Mouse (Mus musculus) forebrain, embryonic 16.5 days (tissue): ENCODE measurements around the gene Rinl. TPM values are rescaled to one million over a fixed set of nuclear protein-coding genes. Genes with fewer than 3 reads are reported as not detected.

ENCODE experiments used
- ATAC-seq: fragments of 200-750 bp; cut with Nextera tagmentation; 2 replicates; pipeline ENCODE4 v1.8.0; 2017; ENCODE audit warnings: mild to moderate bottlenecking, moderate library complexity
- H3K27ac ChIP-seq: fragments of 300-500 bp; sonication (generic); 2 replicates; pipeline ENCODE4 v1.5.1; 2014; ENCODE audit warnings: low read length, control low read depth
- H3K27me3 ChIP-seq: fragments of 300-500 bp; sonication (generic); replicated peaks from 2 replicates; pipeline ENCODE4 v1.6.1; 2014; ENCODE audit warnings: low read length; ENCODE audit not compliant: control insufficient read depth, insufficient read depth
- H3K36me3 ChIP-seq: fragments of 300-500 bp; sonication (generic); 2 replicates; pipeline ENCODE4 v1.6.1; 2014; ENCODE audit not compliant: control insufficient read depth, insufficient read depth
- H3K4me1 ChIP-seq: fragments of 300-500 bp; sonication (generic); replicated peaks from 2 replicates; pipeline ENCODE4 v1.6.1; 2014; ENCODE audit warnings: low read length; ENCODE audit not compliant: control insufficient read depth, insufficient read depth
- H3K4me2 ChIP-seq: fragments of 300-500 bp; sonication (generic); 2 replicates; pipeline ENCODE4 v1.6.1; 2014; ENCODE audit warnings: mild to moderate bottlenecking, low read length, control low read depth
- H3K4me3 ChIP-seq: fragments of 300-500 bp; sonication (generic); replicated peaks from 2 replicates; pipeline ENCODE4 v1.5.1; 2014; ENCODE audit warnings: mild to moderate bottlenecking, low read length, control low read depth
- H3K9ac ChIP-seq: fragments of 300-500 bp; sonication (generic); replicated peaks from 2 replicates; pipeline ENCODE4 v1.6.1; 2014; ENCODE audit warnings: low read depth, low read length, control low read depth
- H3K9me3 ChIP-seq: fragments of 300-500 bp; sonication (generic); 2 replicates; pipeline ENCODE4 v1.6.1; 2016; ENCODE audit warnings: low read length; ENCODE audit not compliant: control insufficient read depth
- WGBS: fragments of 180-500 bp; shearing (Covaris S2); extraction: QIAGEN DNeasy Blood & Tissue Kit; methylation state at CpG from one replicate; pipeline ENCODE4 v1.1.7; 2014; 5-methylcytosine and 5-hydroxymethylcytosine counted together
- polyA plus RNA-seq: library from polyadenylated mRNA; unstranded; fragments of >200 nt; fragmentation: Nextera tagmentation; extraction: Ambion mirVana; gene quantifications from 2 replicates; pipeline ENCODE4 v1.2.1, GENCODE M21; 2015

The Rinl gene
- polyA plus RNA-seq, 1 experiment from 2014 or later = 1.3 TPM

DNA sequence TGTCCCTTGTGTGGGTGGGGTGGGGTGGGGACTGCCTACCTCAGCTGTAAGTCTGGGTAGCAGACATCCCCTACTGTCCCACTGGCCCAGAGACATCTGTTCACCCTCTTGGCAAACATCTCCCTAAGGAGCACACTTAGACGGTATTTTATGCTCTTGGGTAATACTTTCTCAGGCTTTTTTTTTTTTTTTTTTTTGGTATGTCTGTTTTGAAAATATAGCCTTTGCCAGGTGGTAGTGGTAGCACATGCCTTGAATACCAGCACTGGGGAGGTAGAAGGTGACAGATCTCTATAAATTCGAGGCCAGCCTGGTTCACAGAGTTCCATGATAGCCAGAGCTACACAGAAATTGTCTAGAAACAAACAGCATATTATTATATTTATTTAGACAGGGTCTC lies 35.2 kb downstream of the Rinl start:
- no peak overlapping the region for H3K4me3 ChIP-seq
- 63% methylated on average over 2 of the region's 2 CpGs for WGBS
- ATAC-seq = no peak
- no peak overlapping the region for H3K9ac ChIP-seq
- no peaks in the 10 kb centered on the region for H3K27me3 ChIP-seq
- no peak overlapping the region for H3K27ac ChIP-seq
- H3K4me2 ChIP-seq = no peak overlapping the region
- peaks cover 14% of the 10 kb centered on the region for H3K4me1 ChIP-seq
- peaks cover 31% of the 10 kb centered on the region for H3K36me3 ChIP-seq
- H3K9me3 ChIP-seq = no peaks in the 10 kb centered on the region

DNA sequence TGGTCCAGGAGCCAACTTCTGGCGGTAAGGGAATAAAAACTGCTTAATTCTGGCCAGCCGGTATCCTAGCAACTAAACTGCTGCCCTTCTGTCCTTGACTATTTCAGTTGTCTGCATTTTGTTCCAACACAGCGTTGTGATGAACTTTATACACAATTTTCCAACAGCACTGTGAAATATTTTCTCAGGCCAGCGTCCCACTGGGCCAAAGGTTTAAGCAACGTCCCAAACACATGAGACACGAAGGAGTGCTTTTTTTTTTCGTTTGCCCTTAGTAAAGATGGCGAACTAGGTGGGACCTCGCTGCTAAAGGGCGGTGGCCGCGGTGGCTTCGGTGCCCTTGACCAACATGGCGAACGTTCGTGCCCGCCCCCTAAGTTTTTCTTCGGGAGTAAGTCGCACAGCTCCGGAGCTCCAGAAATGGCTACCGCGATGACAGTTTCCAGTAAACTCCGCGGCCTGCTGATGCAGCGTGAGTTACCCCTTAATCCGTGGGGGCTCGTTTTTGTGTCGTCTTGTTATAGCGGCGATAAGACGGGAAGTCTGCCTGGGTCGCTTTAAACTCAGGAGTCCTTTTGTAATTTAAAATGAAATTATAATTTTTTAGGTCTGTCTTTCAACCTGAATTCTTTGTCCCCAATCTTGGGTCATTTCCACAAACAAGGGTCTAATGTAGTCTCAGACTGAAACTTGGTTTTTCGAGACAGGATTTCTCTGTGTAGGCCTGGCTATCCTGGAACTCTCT lies 36.3 kb downstream of the Rinl start, which contains the start of gene Ech1:
Gene Ech1 (plus strand): TSS at position 277 of the 745 bp plus-strand sequence.
- WGBS = 2% methylated on average over 33 of the region's 33 CpGs
- H3K4me1 ChIP-seq = peaks cover 14% of the 10 kb centered on the region
- H3K9ac ChIP-seq = peak within 1 kb of the TSS; percentile 58
- peak within 1 kb of the TSS; percentile 79 for H3K27ac ChIP-seq
- H3K4me3 ChIP-seq = peak within 1 kb of the TSS; percentile 47
- H3K36me3 ChIP-seq = peaks cover 27% of the 10 kb centered on the region
- no peaks in the 10 kb centered on the region for H3K27me3 ChIP-seq
- H3K9me3 ChIP-seq = no peaks in the 10 kb centered on the region
- H3K4me2 ChIP-seq = peak within 1 kb of the TSS; percentile 69
- peak; percentile 87 for ATAC-seq

DNA sequence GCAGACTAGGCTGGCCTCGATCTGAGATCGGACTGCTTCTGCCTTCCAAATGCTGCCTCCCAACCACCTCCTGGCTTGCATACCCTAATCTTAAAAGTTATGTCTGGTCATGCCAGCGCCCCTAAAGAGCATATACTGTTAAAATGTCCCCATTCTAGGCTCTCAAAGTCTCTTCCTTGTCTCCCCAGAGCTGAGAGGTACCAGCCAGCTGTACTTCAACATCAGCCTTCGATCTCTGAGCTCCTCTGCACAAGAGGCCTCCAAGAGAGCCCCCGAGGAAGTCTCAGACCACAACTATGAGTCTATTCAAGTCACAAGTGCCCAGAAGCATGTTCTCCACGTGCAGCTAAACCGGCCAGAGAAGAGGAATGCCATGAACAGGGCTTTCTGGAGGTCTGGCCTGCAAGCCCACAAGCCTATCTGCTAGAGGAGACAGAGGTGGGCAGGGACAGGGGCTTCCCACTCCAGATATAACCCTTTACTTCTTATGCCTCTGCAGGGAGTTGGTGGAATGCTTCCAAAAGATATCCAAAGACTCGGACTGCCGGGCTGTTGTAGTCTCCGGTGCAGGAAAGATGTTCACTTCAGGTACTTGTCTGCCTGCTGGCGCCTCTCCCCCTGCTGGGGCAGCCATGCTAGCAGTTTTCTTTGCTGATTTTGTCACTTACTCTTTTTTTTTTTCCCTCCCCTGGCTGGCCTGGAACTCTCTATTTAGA lies 37.1 kb downstream of the Rinl start:
- peak overlapping the region; percentile 58 for H3K9ac ChIP-seq
- H3K4me2 ChIP-seq = peak overlapping the region; percentile 69
- peak overlapping the region; percentile 47 for H3K4me3 ChIP-seq
- WGBS = 64% methylated on average over 11 of the region's 11 CpGs
- no peaks in the 10 kb centered on the region for H3K9me3 ChIP-seq
- peaks cover 23% of the 10 kb centered on the region for H3K36me3 ChIP-seq
- no peak for ATAC-seq
- peak overlapping the region; percentile 37; the same call in 1 of the 2 replicates for H3K27ac ChIP-seq
- H3K4me1 ChIP-seq = peaks cover 14% of the 10 kb centered on the region
- H3K27me3 ChIP-seq = no peaks in the 10 kb centered on the region

DNA sequence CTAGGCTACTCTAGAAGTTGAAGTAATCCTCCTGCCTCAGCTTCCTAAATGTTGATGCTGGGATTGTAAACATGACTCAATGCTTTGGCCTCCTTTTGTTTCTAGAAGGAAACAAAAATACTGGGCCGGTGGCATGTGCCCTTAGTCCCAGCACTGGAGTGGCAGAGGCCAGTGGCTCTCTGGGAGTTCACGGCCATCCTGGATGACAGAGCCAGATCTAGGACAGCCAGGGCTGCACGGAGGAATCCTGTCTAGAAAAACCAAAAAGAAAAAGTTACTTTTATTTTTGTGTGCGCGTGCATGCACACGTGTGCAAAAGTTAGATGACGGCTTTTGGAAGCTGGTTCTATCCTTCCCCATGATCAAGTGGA lies 37.6 kb downstream of the Rinl start:
- H3K36me3 ChIP-seq = peaks cover 17% of the 10 kb centered on the region
- no peaks in the 10 kb centered on the region for H3K27me3 ChIP-seq
- H3K4me2 ChIP-seq = no peak overlapping the region
- WGBS = 90% methylated on average over 7 of the region's 7 CpGs
- no peaks in the 10 kb centered on the region for H3K9me3 ChIP-seq
- no peak overlapping the region for H3K9ac ChIP-seq
- no peak overlapping the region for H3K27ac ChIP-seq
- no peak for ATAC-seq
- peaks cover 14% of the 10 kb centered on the region for H3K4me1 ChIP-seq
- H3K4me3 ChIP-seq = no peak overlapping the region

DNA sequence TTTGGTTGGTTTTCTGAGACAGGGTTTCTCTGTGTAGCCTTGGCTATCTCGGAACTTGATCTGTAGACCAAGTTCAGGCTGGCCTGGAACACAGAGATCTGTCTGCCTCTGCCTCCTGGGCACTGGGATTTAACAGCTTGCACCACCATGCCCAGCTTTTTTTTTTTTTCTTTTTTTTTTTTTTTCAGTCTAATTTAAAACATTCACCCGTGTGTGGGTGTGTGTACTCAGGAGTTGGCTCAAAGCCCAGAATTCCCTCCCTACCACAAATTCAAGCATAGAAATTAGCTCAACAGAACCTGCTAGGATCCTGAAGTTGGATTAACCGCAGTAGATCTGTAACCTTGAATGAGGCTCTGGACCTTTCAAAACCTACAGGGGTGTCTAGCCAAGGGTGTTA lies 38.6 kb downstream of the Rinl start:
- no peak; the same call in 1 of the 2 replicates for ATAC-seq
- WGBS = 39% methylated on average over 3 of the region's 3 CpGs
- no peak overlapping the region for H3K4me2 ChIP-seq
- no peak overlapping the region for H3K4me3 ChIP-seq
- H3K9ac ChIP-seq = no peak overlapping the region
- H3K36me3 ChIP-seq = peaks cover 10% of the 10 kb centered on the region; the same call in 1 of the 2 replicates
- peaks cover 14% of the 10 kb centered on the region for H3K4me1 ChIP-seq
- H3K27ac ChIP-seq = no peak overlapping the region
- no peaks in the 10 kb centered on the region for H3K9me3 ChIP-seq
- no peaks in the 10 kb centered on the region for H3K27me3 ChIP-seq

DNA sequence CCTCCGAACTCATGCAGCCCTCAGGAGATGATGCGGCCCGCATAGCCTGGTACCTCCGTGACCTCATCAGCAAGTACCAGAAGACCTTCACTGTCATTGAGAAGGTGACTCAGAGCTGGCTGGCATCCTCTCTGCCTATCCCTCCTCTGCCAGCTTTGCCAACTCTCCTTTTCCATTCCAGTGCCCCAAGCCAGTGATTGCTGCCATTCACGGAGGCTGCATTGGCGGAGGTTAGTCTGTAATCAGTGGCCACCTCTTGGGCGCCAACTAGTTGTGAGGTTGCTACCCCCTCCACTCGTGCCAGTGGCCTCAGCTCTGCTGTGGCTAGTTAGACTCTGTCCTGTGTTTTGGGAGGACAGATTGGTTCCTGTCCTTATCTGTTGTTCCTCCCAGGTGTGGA lies 41.1 kb downstream of the Rinl start:
- Histone ChIP-seq H3K4me3 (no peak overlapping the region), H3K4me2 (no peak overlapping the region), H3K36me3 (0 out of 2 replicates have a peak, but pooled peaks cover 5% of the 10 kb centered on the region), H3K27ac (no peak overlapping the region), H3K4me1 (peaks cover 9% of the 10 kb centered on the region), H3K27me3 (no peaks in the 10 kb centered on the region), H3K9me3 (no peaks in the 10 kb centered on the region), H3K9ac (no peak overlapping the region)
- WGBS = 88% methylated on average over 8 of the region's 8 CpGs
- no peak for ATAC-seq

DNA sequence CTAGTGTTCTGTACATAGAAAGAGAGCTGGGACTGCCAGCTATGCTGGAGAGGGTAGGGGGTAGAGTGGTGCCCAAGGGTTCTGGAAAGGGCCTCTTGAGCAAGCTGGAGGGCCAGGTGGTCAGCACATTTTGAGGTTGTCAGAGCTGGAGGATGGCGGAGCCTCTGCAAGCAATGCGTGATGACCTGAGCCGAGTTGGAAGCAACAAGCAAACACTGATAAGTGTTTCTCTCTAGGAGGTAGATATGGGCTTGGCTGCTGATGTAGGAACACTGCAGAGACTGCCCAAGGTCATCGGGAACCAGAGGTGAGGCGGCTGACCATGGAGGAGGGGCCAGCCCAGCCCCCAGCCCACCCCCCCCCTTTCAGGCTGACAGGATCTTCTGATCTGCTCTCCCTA lies 42.2 kb downstream of the Rinl start:
- 97% methylated on average over 5 of the region's 5 CpGs for WGBS
- no peak overlapping the region for H3K27ac ChIP-seq
- H3K9me3 ChIP-seq = no peaks in the 10 kb centered on the region
- H3K36me3 ChIP-seq = 0 out of 2 replicates have a peak, but pooled peaks cover 5% of the 10 kb centered on the region
- H3K9ac ChIP-seq = no peak overlapping the region
- H3K27me3 ChIP-seq = no peaks in the 10 kb centered on the region
- peaks cover 2% of the 10 kb centered on the region for H3K4me1 ChIP-seq
- no peak overlapping the region for H3K4me2 ChIP-seq
- no peak overlapping the region for H3K4me3 ChIP-seq
- ATAC-seq = no peak

DNA sequence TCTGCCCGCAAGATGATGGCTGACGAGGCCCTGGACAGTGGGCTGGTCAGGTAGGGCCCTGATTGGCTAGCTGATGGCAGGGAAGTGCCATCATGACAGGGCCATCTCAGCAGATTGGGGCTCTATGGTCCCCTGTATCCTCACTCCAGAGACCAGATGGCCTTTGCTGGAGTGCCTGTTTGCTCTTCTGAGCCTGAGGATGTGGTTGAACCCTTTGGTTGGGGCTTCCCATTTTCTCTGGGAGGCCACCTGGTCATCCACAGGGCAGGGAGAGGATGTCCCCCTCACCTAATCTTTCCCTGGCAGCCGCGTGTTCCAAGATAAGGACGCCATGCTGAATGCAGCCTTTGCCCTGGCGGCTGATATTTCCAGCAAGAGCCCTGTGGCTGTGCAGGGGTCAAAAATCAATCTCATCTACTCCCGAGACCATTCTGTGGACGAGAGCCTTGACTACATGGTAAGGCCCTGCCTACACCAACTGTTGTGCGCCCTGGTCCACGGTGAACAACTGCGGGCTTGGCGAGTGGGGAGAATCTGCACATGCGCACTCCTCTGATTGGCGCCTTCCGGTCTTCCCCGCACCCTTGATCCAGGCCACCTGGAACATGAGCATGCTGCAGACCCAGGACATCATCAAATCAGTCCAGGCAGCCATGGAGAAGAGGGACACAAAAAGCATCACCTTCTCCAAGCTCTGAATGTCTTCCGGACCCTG lies 42.8 kb downstream of the Rinl start:
- H3K4me3 ChIP-seq = no peak overlapping the region
- no peak for ATAC-seq
- no peaks in the 10 kb centered on the region for H3K4me1 ChIP-seq
- H3K27ac ChIP-seq = no peak overlapping the region
- WGBS = 95% methylated on average over 17 of the region's 17 CpGs
- H3K9ac ChIP-seq = no peak overlapping the region
- H3K9me3 ChIP-seq = no peaks in the 10 kb centered on the region
- 0 out of 2 replicates have a peak, but pooled peaks cover 5% of the 10 kb centered on the region for H3K36me3 ChIP-seq
- H3K4me2 ChIP-seq = no peak overlapping the region
- H3K27me3 ChIP-seq = no peaks in the 10 kb centered on the region

DNA sequence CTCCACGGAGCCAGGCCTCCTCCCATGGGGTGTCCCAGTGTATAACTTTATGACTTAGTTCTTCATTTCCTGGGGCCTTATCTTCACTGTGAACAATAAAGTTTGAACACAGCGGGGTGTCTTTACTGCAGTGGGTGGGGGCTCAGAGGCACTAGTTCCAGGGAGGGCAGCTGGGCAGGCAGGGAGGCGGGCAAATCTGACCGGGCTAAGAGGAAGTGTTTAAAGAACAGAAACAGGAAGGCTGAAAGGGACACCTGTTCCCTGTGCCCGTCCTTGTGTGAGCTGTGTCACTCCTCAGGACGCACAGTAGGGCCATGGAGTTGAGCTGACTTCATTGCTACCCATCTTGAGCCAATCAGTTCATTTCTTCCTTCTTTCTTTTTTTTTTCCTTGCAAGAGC lies 43.4 kb downstream of the Rinl start:
- Histone ChIP-seq H3K9me3 (no peaks in the 10 kb centered on the region), H3K4me1 (no peaks in the 10 kb centered on the region)

More for the DNA sequence above, 43.4 kb downstream of the Rinl start:
- Histone ChIP-seq H3K36me3 (0 out of 2 replicates have a peak, but pooled peaks cover 5% of the 10 kb centered on the region), H3K9ac (no peak overlapping the region), H3K27me3 (no peaks in the 10 kb centered on the region), H3K27ac (no peak overlapping the region), H3K4me2 (no peak overlapping the region), H3K4me3 (no peak overlapping the region)
- no peak for ATAC-seq
- 75% methylated on average over 6 of the region's 6 CpGs for WGBS
